ENCODE assay signal across 12 mouse cellular contexts in the genomic region with DNA sequence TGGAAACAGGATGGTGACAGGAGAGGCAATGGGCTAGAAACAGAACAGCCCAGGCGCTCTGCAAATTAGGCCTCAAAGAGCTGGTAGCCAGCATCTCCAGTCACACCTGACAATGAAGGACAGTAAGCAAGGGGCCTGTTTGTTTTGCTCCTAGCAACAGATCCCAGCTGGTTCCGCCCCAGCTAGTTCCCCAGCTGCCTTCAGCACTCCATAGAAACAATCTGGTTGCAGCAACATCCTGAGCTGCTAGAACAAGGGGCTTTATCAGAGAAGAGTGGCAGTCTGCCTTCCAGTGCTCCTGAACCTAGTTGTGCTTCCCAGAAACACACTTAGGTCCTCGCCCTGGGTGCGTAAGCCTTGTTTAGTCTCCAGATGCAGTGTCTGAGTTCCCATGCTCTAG. TPM values are rescaled to one million over a fixed set of nuclear protein-coding genes. Genes with fewer than 3 reads are reported as not detected.
A peak's percentile ranks its signal among the peaks of the same experiment; 100 is the strongest.
DNase-seq lines count a peak whose midpoint lies in the region; ATAC-seq and TF ChIP-seq lines count a peak whose summit lies in the region.
"Had no signal": no experiment of that assay in that cellular context is flagged by ENCODE, and none has a peak within 500 bp of the region (broad histone marks: within the 10 kb centered on the region; RNA-seq: fewer than 3 reads in every experiment).

No protein-coding gene starts in this region.

- no peak overlapping the region for H3K9ac ChIP-seq in heart, postnatal 0 days (replicated peaks; ENCODE audit: low read depth, low read length)
- H3K9ac ChIP-seq: forebrain, embryonic 15.5 days had no signal

- no peaks in the 10 kb centered on the region for H3K9me3 ChIP-seq in megakaryocyte, embryonic 14.5 days
- H3K9me3 ChIP-seq in heart, postnatal 0 days (replicated peaks; ENCODE audit: control insufficient read depth, low read length) = no peaks in the 10 kb centered on the region
- H3K9me3 ChIP-seq: forebrain, embryonic 15.5 days had no signal

- ATAC-seq in megakaryocyte, adult 5-6 weeks (ENCODE audit: poor library complexity, severe bottlenecking) = no peak
- peak; percentile 57 for ATAC-seq in heart, postnatal 0 days (ENCODE audit: insufficient read depth, low read depth)
- ATAC-seq: forebrain, embryonic 15.5 days had no signal

- no peaks in the 10 kb centered on the region for H3K36me3 ChIP-seq in megakaryocyte, embryonic 14.5 days (replicated peaks; ENCODE audit: low read length)
- H3K36me3 ChIP-seq in heart, postnatal 0 days (replicated peaks; ENCODE audit: control insufficient read depth, insufficient read depth, low read length) = no peaks in the 10 kb centered on the region
- H3K36me3 ChIP-seq: forebrain, embryonic 15.5 days had no signal

- WGBS in heart, postnatal 0 days = 21% methylated on average over 4 of the region's 4 CpGs

- H3K27me3 ChIP-seq in megakaryocyte, embryonic 14.5 days (replicated peaks) = no peaks in the 10 kb centered on the region
- no peaks in the 10 kb centered on the region for H3K27me3 ChIP-seq in heart, postnatal 0 days (ENCODE audit: control insufficient read depth, insufficient read depth, low read length)
- H3K27me3 ChIP-seq: forebrain, embryonic 15.5 days had no signal

- peak; percentile 17 for DNase-seq in embryo, embryonic 9.5 days (ENCODE audit: extremely low spot score)
- DNase-seq in heart, postnatal 0 days (ENCODE audit: low spot score) = peak; percentile 87
- peak; percentile 36 for DNase-seq in lung, postnatal 36 days
- no peak for DNase-seq in kidney, adult 11 months
- DNase-seq in thymus, postnatal 4 days = no peak
- DNase-seq in thymus, adult 18-20 months = no peak
- DNase-seq: adrenal gland, postnatal 25 days; kidney, adult 2 months; thymus, postnatal 36 days had no signal

- H3K4me1 ChIP-seq in megakaryocyte, embryonic 14.5 days = peaks cover 45% of the 10 kb centered on the region
- H3K4me1 ChIP-seq in heart, postnatal 0 days (ENCODE audit: control insufficient read depth, insufficient read depth) = peaks cover 34% of the 10 kb centered on the region

- no peak overlapping the region for H3K4me2 ChIP-seq in heart, postnatal 0 days (ENCODE audit: low read depth, low read length)
- H3K4me2 ChIP-seq: forebrain, embryonic 15.5 days had no signal

- peak overlapping the region; percentile 4 for H3K4me3 ChIP-seq in megakaryocyte, embryonic 14.5 days (replicated peaks)
- H3K4me3 ChIP-seq in heart, postnatal 0 days (ENCODE audit: low read depth, low read length) = no peak overlapping the region
- H3K4me3 ChIP-seq: forebrain, embryonic 15.5 days had no signal

- no peak for TF ChIP-seq CTCF in heart, postnatal 0 days (IDR thresholded peaks at IDR 0.05; ENCODE audit: low read depth)

- TF ChIP-seq EP300 in heart, postnatal 0 days (IDR thresholded peaks at IDR 0.05; ENCODE audit: low read depth) = no peak

- peak overlapping the region; percentile 58 for H3K27ac ChIP-seq in heart, postnatal 0 days (ENCODE audit: low read depth)
- H3K27ac ChIP-seq: forebrain, embryonic 15.5 days had no signal

RNA-seq across cellular contexts. Expression of gene Cacnb2, which starts 5.7 kb away (rescaled TPM):
- 1.3 and 2.9 TPM in 2 replicates for polyA plus RNA-seq in megakaryocyte, embryonic 14.5 days (2012; ENCODE audit: insufficient read depth, low replicate concordance)
- 0.36 and 1.6 TPM in 2 replicates for total RNA-seq in megakaryocyte, adult 5-6 weeks (2015)
- total RNA-seq in megakaryocyte, adult 5-6 weeks (2017) = 0.73 and 0.77 TPM in 2 replicates
- total RNA-seq in heart, postnatal 0 days (2014; rRNA removed; ENCODE audit: low replicate concordance) = 47.6 and 71.6 TPM in 2 replicates
- 11.5 and 12.1 TPM in 2 replicates for polyA plus RNA-seq in heart, postnatal 0 days (2015; fragmentation: Nextera tagmentation; extraction: Ambion mirVana)

Comparison
In these comparisons a context has a peak if more than half of its experiments do, and no peak if none do; other contexts are left out.
1. DNase-seq: peak in embryo, embryonic 9.5 days (single experiment), heart, postnatal 0 days (single experiment) and lung, postnatal 36 days (single experiment); none in kidney, adult 11 months (single experiment), thymus, postnatal 4 days (single experiment) and thymus, adult 18-20 months (0 of 2).
2. RNA of gene Cacnb2, which starts 5.7 kb away (total RNA-seq): 47.6 to 71.6 TPM in heart, postnatal 0 days; 0.36 to 1.6 TPM in megakaryocyte, adult 5-6 weeks; every median in the first group is over 10 times any median in the second.